Mouse (Mus musculus) kidney, postnatal 0 days (tissue): ENCODE measurements around the gene Rap1gap. TPM values are rescaled to one million over a fixed set of nuclear protein-coding genes. Genes with fewer than 3 reads are reported as not detected.

Experiments
- ATAC-seq: fragments of 200-750 bp; cut with Nextera tagmentation; replicated peaks from 2 replicates; pipeline ENCODE4 v1.8.0; 2017; ENCODE audit warnings: low read depth, moderate number of reproducible peaks, moderate TSS enrichment, moderate library complexity; ENCODE audit not compliant: low FRiP score
- DNase-seq: peaks from one replicate; pipeline ENCODE4 v3.0.0-alpha.2; 2016; ENCODE audit warnings: low spot score
- H3K27ac ChIP-seq: fragments of 300-500 bp; sonication (generic); 2 replicates; pipeline ENCODE4 v1.5.1; 2014; ENCODE audit warnings: mild to moderate bottlenecking
- H3K27me3 ChIP-seq: fragments of 300-500 bp; sonication (generic); 2 replicates; pipeline ENCODE4 v1.6.1; 2014; ENCODE audit warnings: low read length, mixed read lengths; ENCODE audit not compliant: insufficient read depth
- H3K36me3 ChIP-seq: fragments of 300-500 bp; sonication (generic); 2 replicates; pipeline ENCODE4 v1.6.1; 2014; ENCODE audit warnings: low read length, mixed read lengths; ENCODE audit not compliant: insufficient read depth
- H3K4me1 ChIP-seq: fragments of 300-500 bp; sonication (generic); replicated peaks from 2 replicates; pipeline ENCODE4 v1.6.1; 2014; ENCODE audit warnings: antibody characterized with exemption, low read length, mixed read lengths; ENCODE audit not compliant: insufficient read depth
- H3K4me2 ChIP-seq: fragments of 300-500 bp; sonication (generic); 2 replicates; pipeline ENCODE4 v1.6.1; 2014; ENCODE audit warnings: mild to moderate bottlenecking, low read length, moderate library complexity, mixed read lengths
- H3K4me3 ChIP-seq: fragments of 300-500 bp; sonication (generic); replicated peaks from 2 replicates; pipeline ENCODE4 v1.5.1; 2014; ENCODE audit warnings: low read depth, low read length
- H3K9ac ChIP-seq: fragments of 300-500 bp; sonication (generic); 2 replicates; pipeline ENCODE4 v1.6.1; 2014; ENCODE audit warnings: low read depth, low read length
- H3K9me3 ChIP-seq: fragments of 300-500 bp; sonication (generic); replicated peaks from 2 replicates; pipeline ENCODE4 v1.6.1; 2016; ENCODE audit warnings: low read length, inconsistent platforms, mixed read lengths
- CTCF ChIP-seq: IDR thresholded peaks from 2 replicates; pipeline ENCODE4 v1.5.1; 2016; ENCODE audit warnings: antibody characterized with exemption, low read depth, mild to moderate bottlenecking, moderate library complexity
- WGBS: fragments of 180-500 bp; shearing (Covaris S2); extraction: QIAGEN DNeasy Blood & Tissue Kit; methylation state at CpG from one replicate; pipeline ENCODE4 v1.1.7; 2014; 5-methylcytosine and 5-hydroxymethylcytosine counted together
- polyA plus RNA-seq: library from polyadenylated mRNA; unstranded; fragments of >200 nt; fragmentation: Nextera tagmentation; extraction: Ambion mirVana; gene quantifications from 2 replicates; pipeline ENCODE4 v1.2.1, GENCODE M21; 2015

The Rap1gap gene
- polyA plus RNA-seq, 1 experiment from 2014 or later = 30.6 TPM

DNA sequence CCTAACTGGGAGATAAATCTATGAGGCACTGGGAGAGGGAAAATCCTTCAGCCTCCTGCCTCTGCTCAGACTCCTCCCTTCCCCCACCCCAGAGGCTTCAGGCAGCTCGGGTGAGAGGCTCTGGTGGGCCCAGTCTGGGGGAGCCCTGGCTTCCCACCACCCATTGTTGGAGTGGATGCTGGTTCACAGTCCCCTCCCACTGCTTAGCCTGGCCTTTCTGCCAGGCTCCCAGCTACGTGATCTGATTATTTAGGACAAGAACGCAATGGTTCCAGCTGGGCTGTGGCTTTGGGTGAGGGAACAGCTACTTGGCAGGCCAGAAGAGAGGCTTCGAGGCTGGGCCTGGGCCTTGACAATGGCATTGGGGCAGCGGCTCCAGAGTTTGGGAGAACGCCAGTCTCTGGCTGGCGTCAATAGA lies 101.0 kb downstream of the Rap1gap start:
- peak; percentile 38 for DNase-seq
- H3K36me3 ChIP-seq = no peaks in the 10 kb centered on the region
- H3K27ac ChIP-seq = no peak overlapping the region
- no peak for TF ChIP-seq CTCF
- no peak overlapping the region for H3K4me3 ChIP-seq
- no peak overlapping the region for H3K4me2 ChIP-seq
- 0 out of 2 replicates have a peak overlapping the region, but pooled peaks have one; percentile 13 for H3K9ac ChIP-seq
- WGBS = 52% methylated on average over 7 of the region's 7 CpGs
- peaks cover 6% of the 10 kb centered on the region; the same call in 1 of the 2 replicates for H3K4me1 ChIP-seq
- ATAC-seq = no peak
- H3K27me3 ChIP-seq = no peaks in the 10 kb centered on the region
- H3K9me3 ChIP-seq = no peaks in the 10 kb centered on the region

DNA sequence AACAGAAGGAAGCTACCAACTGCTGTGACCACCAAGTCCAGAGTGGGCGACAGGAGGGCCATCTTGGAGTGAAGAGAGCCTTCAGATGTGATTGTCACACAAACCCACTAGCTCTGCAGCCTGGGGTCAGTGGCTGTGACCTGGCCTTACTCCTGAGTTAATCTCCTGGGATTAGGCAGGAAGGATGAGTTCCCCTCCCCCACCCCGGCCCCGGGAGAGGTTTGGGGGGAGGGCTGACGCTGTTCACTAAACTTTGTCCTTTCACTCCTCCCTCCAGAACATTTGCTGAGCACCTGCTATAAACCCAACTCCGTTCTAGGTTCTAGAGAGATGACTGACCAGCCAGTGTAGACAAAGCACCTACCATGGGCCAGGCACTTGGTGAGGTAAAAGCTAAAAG lies 101.8 kb downstream of the Rap1gap start:
- Histone ChIP-seq H3K4me3 (no peak overlapping the region), H3K36me3 (no peaks in the 10 kb centered on the region), H3K27me3 (no peaks in the 10 kb centered on the region), H3K9me3 (no peaks in the 10 kb centered on the region), H3K27ac (no peak overlapping the region), H3K4me2 (no peak overlapping the region), H3K4me1 (peaks cover 6% of the 10 kb centered on the region; the same call in 1 of the 2 replicates), H3K9ac (no peak overlapping the region)
- 39% methylated on average over 5 of the region's 5 CpGs for WGBS
- DNase-seq (no peak), ATAC-seq (no peak)
- no peak for TF ChIP-seq CTCF

DNA sequence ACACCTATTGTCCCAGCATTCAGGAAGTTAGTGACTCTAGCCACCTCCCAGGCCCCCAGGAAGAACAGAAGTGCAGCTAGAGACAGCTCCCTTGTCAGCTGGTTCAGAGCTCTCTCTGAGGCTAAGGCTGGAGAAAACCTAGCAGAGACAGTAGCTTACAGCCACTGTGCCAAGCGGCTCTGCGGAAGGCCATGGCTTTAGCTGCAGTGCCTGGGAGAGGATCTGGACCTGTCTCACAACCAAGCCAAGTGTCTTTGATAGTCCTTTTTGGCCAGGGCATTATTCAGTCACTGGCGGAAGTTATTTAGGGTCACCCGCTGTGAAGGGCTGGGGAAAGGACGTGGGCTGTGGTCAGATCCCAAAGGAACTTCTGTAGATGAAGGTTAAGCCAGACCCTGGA lies 103.9 kb downstream of the Rap1gap start:
- H3K9ac ChIP-seq = no peak overlapping the region
- H3K27ac ChIP-seq = no peak overlapping the region
- DNase-seq (no peak), ATAC-seq (no peak)
- TF ChIP-seq CTCF = no peak
- H3K9me3 ChIP-seq = no peaks in the 10 kb centered on the region
- no peaks in the 10 kb centered on the region for H3K36me3 ChIP-seq
- 80% methylated on average over 5 of the region's 5 CpGs for WGBS
- peaks cover 6% of the 10 kb centered on the region; the same call in 1 of the 2 replicates for H3K4me1 ChIP-seq
- H3K4me2 ChIP-seq = no peak overlapping the region
- no peak overlapping the region for H3K4me3 ChIP-seq
- no peaks in the 10 kb centered on the region for H3K27me3 ChIP-seq

DNA sequence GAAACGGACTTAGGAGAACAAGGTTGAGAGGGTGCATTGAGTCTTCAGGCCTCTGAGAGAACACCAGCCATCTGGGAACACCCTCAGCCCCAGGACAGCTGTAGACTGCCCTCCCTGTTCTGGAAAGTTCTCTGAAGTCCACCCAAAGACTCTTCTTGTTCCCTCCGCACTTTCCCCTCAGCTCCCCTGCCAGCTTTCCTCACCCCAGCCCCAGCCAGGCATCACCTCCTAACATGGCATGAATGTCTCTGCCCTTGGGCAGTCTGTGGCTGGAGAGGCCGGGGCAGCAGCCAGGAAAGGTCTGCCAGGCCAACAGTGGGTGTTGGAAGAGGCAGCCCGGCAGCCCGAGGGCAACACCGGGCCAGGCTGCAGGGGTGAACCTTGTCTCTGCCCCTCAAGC lies 104.3 kb downstream of the Rap1gap start:
- H3K9me3 ChIP-seq = no peaks in the 10 kb centered on the region
- H3K36me3 ChIP-seq = no peaks in the 10 kb centered on the region
- 62% methylated on average over 6 of the region's 6 CpGs for WGBS
- H3K9ac ChIP-seq = no peak overlapping the region
- ATAC-seq (no peak), DNase-seq (no peak)
- H3K27me3 ChIP-seq = no peaks in the 10 kb centered on the region
- no peak overlapping the region for H3K27ac ChIP-seq
- no peak overlapping the region for H3K4me3 ChIP-seq
- TF ChIP-seq CTCF = no peak
- H3K4me1 ChIP-seq = peaks cover 6% of the 10 kb centered on the region; the same call in 1 of the 2 replicates
- no peak overlapping the region for H3K4me2 ChIP-seq

- ATAC-seq (no peak), DNase-seq (no peak)
- H3K4me2 ChIP-seq = no peak overlapping the region
- H3K36me3 ChIP-seq = no peaks in the 10 kb centered on the region
- TF ChIP-seq CTCF = no peak
- H3K27ac ChIP-seq = no peak overlapping the region
- 55% methylated on average over 7 of the region's 7 CpGs for WGBS
- H3K9me3 ChIP-seq = no peaks in the 10 kb centered on the region
- H3K4me1 ChIP-seq = peaks cover 10% of the 10 kb centered on the region; the same call in 1 of the 2 replicates
- H3K27me3 ChIP-seq = no peaks in the 10 kb centered on the region
- H3K4me3 ChIP-seq = no peak overlapping the region
- no peak overlapping the region for H3K9ac ChIP-seq
These were observed 105.1 kb downstream of the Rap1gap start for GRCm38 (mm10) chr4:137769635-137770034.

- Histone ChIP-seq H3K36me3 (no peaks in the 10 kb centered on the region), H3K4me2 (no peak overlapping the region), H3K27me3 (no peaks in the 10 kb centered on the region), H3K9me3 (no peaks in the 10 kb centered on the region), H3K4me3 (no peak overlapping the region), H3K9ac (no peak overlapping the region), H3K4me1 (peaks cover 8% of the 10 kb centered on the region; the same call in 1 of the 2 replicates), H3K27ac (no peak overlapping the region)
- TF ChIP-seq CTCF = no peak
- WGBS = 64% methylated on average over 14 of the region's 14 CpGs
- ATAC-seq = no peak
- peak; percentile 60 for DNase-seq
These were observed 106.5 kb downstream of the Rap1gap start for GRCm38 (mm10) chr4:137770901-137771612.
